Mouse (Mus musculus) neutrophil, adult 5-6 weeks (primary cell): Measurements from ENCODE around the gene Cnih2. TPM values are rescaled to one million over a fixed set of nuclear protein-coding genes. Genes with fewer than 3 reads are reported as not detected.

Experiments used
- ATAC-seq: fragments of 151-379, 151-347 bp; 2 replicates; pipeline ENCODE4 v1.8.0; 2017; ENCODE audit warnings: mild to moderate bottlenecking, moderate TSS enrichment; ENCODE audit not compliant: insufficient number of reproducible peaks, poor library complexity, low FRiP score, severe bottlenecking; ENCODE audit errors: extremely low read depth
- total RNA-seq: library from RNA; stranded (forward); fragments of 200-1000 nt; gene quantifications from 2 replicates; pipeline ENCODE4 v1.2.3, GENCODE M21; 2017

Cnih2 gene
- total RNA-seq, 1 experiment from 2014 or later: not detected

GRCm38 (mm10) chr19:5071545-5072369, 26.6 kb downstream of the Cnih2 start:
- ATAC-seq: no peak

- no peak for ATAC-seq
These were observed 27.2 kb downstream of the Cnih2 start for GRCm38 (mm10) chr19:5071077-5071476.

- ATAC-seq: no peak
These were observed 28.3 kb downstream of the Cnih2 start for GRCm38 (mm10) chr19:5069978-5070377.

DNA sequence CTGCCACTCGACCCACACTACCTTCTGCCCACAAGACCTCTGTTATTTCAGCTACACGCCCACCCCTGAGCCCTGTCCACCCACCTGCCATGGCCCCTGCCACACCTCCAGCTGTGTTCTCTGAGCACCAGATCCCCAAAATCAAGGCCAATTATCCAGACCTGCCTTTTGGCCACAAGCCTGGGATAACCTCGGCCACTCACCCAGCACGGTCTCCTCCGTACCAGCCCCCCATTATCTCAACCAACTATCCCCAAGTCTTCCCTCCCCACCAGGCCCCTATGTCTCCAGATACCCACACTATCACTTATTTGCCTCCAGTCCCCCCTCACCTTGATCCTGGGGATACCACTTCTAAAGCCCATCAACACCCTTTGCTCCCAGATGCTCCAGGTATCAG, 28.8 kb downstream of the Cnih2 start:
- ATAC-seq: no peak

DNA sequence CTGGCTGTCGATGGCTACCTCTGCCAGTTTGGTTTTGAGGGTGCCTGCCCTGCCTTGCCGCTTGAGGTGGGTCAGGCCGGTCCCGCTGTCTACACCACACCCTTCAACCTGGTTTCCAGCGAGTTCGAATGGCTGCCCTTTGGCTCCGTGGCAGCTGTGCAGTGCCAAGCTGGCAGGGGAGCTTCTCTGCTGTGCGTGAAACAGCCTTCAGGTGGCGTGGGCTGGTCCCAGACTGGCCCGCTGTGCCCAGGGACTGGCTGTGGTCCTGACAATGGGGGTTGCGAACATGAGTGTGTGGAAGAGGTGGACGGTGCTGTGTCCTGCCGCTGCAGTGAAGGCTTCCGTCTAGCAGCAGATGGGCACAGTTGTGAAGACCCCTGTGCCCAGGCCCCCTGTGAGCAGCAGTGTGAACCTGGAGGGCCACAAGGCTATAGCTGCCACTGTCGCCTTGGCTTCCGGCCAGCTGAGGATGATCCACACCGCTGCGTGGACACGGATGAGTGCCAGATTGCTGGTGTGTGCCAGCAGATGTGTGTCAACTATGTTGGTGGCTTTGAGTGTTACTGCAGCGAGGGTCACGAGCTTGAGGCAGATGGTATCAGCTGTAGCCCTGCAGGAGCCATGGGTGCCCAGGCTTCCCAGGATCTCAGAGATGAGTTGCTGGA, 29.6 kb downstream of the Cnih2 start:
- ATAC-seq: no peak

DNA sequence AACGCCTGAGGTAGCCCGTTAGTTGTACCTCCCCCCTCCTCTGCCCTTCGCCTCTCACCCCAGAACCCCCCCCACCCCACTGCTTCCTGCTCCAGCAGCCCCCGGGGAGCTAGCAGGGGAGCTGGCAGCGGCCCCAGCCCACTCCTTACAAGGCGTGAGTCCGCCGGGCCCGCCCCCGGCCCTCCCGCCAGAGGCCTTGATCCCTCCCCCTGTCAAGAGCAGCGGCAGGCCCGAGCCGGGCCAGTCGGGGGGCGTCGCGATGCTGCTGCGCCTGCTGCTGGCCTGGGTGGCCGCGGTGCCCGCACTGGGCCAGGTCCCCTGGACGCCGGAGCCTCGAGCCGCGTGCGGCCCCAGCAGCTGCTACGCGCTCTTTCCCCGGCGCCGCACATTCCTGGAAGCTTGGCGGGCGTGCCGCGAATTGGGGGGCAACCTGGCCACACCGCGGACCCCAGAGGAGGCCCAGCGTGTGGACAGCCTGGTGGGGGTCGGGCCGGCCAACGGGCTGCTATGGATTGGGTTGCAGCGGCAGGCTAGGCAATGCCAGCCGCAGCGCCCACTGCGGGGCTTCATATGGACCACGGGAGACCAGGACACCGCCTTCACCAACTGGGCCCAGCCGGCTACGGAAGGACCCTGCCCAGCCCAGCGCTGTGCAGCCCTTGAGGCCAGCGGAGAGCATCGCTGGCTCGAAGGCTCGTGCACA, 30.3 kb downstream of the Cnih2 start, which contains the start of gene Cd248:
Gene Cd248, plus strand, starts transcription at position 212 of the 703 bp plus-strand sequence.
- ATAC-seq: no peak

GRCm38 (mm10) chr19:5067040-5067799, 31.1 kb downstream of the Cnih2 start:
- no peak for ATAC-seq

GRCm38 (mm10) chr19:5065104-5065503, 33.2 kb downstream of the Cnih2 start:
- no peak for ATAC-seq

- ATAC-seq: no peak
These were observed 35.9 kb downstream of the Cnih2 start for GRCm38 (mm10) chr19:5062446-5062845.

DNA sequence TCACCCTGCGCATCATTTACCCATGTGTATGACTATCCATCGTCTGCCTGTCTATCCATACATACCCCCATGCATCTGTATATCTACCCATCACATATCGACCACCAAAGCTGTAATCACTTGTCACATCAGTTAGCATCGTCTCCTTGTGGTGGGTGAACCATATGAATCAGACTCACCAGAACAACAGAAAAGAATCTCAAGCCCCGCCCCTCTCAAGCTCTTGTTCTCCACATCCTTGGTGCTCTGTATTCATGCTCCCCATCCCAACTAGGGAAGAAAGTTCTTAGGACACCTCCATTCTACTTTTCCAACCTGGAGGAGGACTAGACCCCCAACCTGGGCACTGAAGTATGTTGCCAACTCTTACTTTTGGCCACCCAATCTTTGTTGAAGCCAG, 36.3 kb downstream of the Cnih2 start:
- ATAC-seq: no peak

GRCm38 (mm10) chr19:5060365-5061330, 37.7 kb downstream of the Cnih2 start:
- ATAC-seq: no peak

DNA sequence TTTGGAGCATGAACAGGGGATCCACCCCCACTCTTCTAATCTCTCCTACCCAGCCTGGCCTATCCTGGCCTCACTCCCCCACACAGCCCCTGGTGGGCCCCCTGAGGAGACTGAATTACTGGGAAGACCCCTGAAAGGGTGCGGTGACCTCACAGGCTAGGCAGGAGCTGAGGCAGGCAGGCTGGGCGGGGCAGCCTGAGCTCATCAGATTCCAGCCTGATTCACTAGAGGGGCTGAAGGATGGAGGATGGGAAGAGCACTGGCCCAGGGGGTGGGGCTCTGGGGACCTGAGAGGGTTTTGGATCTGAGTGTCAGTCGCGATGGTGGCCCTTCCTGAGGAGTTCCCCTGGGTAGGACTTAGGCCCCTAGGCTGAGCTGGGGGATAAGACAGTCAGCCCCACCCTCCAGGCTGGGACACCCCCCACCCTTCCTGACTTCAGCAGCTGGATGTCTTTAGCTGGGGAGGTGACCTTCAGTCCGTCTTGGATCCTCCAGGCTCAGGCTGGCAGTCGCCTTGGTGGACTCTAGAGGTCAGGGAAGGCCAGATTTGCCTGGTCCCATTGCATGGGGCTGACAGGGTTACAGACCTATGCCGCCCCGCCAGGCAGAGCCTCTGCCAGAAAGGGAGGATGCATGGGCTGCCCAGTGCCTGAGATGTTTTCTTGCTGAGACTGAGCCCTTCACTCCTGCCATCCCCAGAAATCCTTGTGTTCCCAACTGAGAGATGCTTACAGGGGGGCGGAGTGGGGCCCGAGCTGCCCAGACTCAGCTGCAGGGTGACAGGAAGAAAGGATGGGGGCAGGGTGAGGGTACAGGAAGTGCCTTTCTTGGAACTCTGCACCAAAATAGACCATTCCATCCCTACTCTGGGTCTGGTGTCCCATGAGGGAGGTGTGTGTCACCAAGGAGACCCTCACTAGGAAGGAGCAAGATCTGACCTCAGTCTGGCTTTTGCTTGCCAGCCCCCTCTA, 39.2 kb downstream of the Cnih2 start:
- ATAC-seq: no peak

DNA sequence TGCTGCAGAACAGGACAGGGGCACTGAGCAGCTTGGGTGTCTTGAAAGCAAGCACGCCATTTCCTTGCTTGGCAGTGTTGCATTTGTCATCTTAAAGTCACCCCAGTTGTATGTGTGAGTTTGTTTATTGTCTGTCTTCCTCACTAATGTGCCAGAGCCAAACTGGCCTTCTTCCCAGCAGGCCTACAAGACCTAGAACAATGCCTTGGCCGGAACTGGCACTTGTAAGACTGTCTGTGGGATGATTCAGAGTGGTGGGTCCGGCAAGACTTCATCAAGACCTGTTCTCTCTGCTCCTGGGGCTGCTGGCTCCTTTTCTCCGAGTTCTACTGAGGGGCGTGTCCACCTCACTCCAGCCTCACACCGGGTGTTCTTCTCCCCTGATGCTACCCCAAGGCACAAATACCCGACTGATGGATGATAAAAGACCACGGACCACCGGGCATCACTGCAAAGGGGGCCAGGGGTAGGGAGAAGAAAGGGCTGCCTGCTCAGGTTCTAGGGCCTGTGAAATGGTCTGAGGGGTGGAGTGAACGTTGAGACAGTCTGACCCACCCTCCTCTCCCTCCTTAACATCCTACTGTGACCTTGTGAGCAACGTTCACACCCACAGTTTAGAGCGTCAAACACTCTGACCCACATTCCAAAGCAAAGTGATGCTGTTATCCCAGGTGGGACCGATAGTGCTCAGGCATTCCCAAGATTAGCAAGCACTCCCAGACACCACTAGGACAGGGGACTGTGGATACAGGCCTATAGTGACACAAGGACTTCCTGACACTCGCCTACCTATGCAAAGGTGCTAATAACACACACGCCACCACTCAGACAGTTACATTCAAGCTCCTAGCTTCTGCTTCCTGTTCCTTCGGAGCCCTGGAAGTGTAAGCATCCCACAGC, 40.2 kb downstream of the Cnih2 start:
- no peak for ATAC-seq

GRCm38 (mm10) chr19:5056251-5056650, 42.1 kb downstream of the Cnih2 start:
- ATAC-seq: no peak

GRCm38 (mm10) chr19:5053909-5054308, 44.4 kb downstream of the Cnih2 start:
- ATAC-seq: no peak

GRCm38 (mm10) chr19:5052853-5053252, 45.5 kb downstream of the Cnih2 start:
- ATAC-seq: no peak
